Mouse (Mus musculus) brown adipose tissue, adult 24 weeks (tissue): ENCODE results near the gene Ago3. TPM values are rescaled to one million over a fixed set of nuclear protein-coding genes. Genes with fewer than 3 reads are reported as not detected.

Experiments used
- H3K27ac ChIP-seq: fragments of 200-500 bp; replicated peaks from 2 replicates; pipeline ENCODE4 v1.5.1; 2012; ENCODE audit warnings: low read depth, mild to moderate bottlenecking, low read length
- H3K4me1 ChIP-seq: fragments of 200-500 bp; 2 replicates; pipeline ENCODE4 v1.6.1; 2012; ENCODE audit warnings: low read length, mixed read lengths; ENCODE audit not compliant: control insufficient read depth, insufficient read depth, insufficient read length
- H3K4me3 ChIP-seq: fragments of 200-500 bp; 2 replicates; pipeline ENCODE4 v1.5.1; 2012; ENCODE audit warnings: low read depth, mild to moderate bottlenecking, low read length, moderate library complexity; ENCODE audit not compliant: insufficient read depth
- polyA plus RNA-seq: library from polyadenylated mRNA; stranded (reverse); fragments of >200 nt; gene quantifications from 2 replicates; pipeline ENCODE4 v1.2.4, GENCODE M21; 2012; ENCODE audit not compliant: missing spikeins, insufficient read depth, insufficient read length

Gene Ago3
- polyA plus RNA-seq, 1 experiment, result 4.6 TPM

GRCm38 (mm10) chr4:126444528-126444927 is 15.2 kb upstream of the Ago3 start:
- Histone ChIP-seq H3K4me3 (no peak overlapping the region), H3K4me1 (no peaks in the 10 kb centered on the region), H3K27ac (no peak overlapping the region)

- 0 out of 2 replicates have a peak overlapping the region, but pooled peaks have one; percentile 55 for H3K27ac ChIP-seq
- H3K4me3 ChIP-seq, result no peak overlapping the region
- H3K4me1 ChIP-seq, result no peaks in the 10 kb centered on the region
Observed at GRCm38 (mm10) chr4:126438261-126438660, 8.9 kb upstream of the Ago3 start.

- H3K27ac ChIP-seq, result no peak overlapping the region
- H3K4me1 ChIP-seq, result no peaks in the 10 kb centered on the region
Observed at GRCm38 (mm10) chr4:126436268-126436667, 6.9 kb upstream of the Ago3 start.

GRCm38 (mm10) chr4:126434094-126434493 is 4.7 kb upstream of the Ago3 start:
- H3K4me3 ChIP-seq, result no peak overlapping the region
- no peak overlapping the region for H3K27ac ChIP-seq
- no peaks in the 10 kb centered on the region for H3K4me1 ChIP-seq

More at GRCm38 (mm10) chr4:126436268-126436667, 6.9 kb upstream of the Ago3 start:
- no peak overlapping the region for H3K4me3 ChIP-seq

GRCm38 (mm10) chr4:126433175-126433574 is 3.8 kb upstream of the Ago3 start:
- no peak overlapping the region for H3K4me3 ChIP-seq
- no peaks in the 10 kb centered on the region for H3K4me1 ChIP-seq
- H3K27ac ChIP-seq, result no peak overlapping the region

- Histone ChIP-seq H3K4me3 (no peak overlapping the region), H3K4me1 (no peaks in the 10 kb centered on the region), H3K27ac (no peak overlapping the region)
Observed at GRCm38 (mm10) chr4:126431746-126432145, 2.4 kb upstream of the Ago3 start.

- peak overlapping the region; percentile 86 for H3K27ac ChIP-seq
- H3K4me3 ChIP-seq, result peak overlapping the region; percentile 94
- H3K4me1 ChIP-seq, result no peaks in the 10 kb centered on the region
Observed at GRCm38 (mm10) chr4:126428682-126429346, 542 bp downstream of the Ago3 start.

- H3K4me1 ChIP-seq, result no peaks in the 10 kb centered on the region
- no peak overlapping the region for H3K4me3 ChIP-seq
- H3K27ac ChIP-seq, result no peak overlapping the region
Observed at GRCm38 (mm10) chr4:126423866-126424265, 5.5 kb downstream of the Ago3 start.

- Histone ChIP-seq H3K4me3 (no peak overlapping the region), H3K4me1 (no peaks in the 10 kb centered on the region), H3K27ac (no peak overlapping the region)
Observed at GRCm38 (mm10) chr4:126415707-126416106, 13.6 kb downstream of the Ago3 start.

- no peak overlapping the region for H3K27ac ChIP-seq
- H3K4me3 ChIP-seq, result no peak overlapping the region
- H3K4me1 ChIP-seq, result no peaks in the 10 kb centered on the region
Observed at GRCm38 (mm10) chr4:126412526-126412925, 16.8 kb downstream of the Ago3 start.

- Histone ChIP-seq H3K4me3 (no peak overlapping the region), H3K4me1 (no peaks in the 10 kb centered on the region), H3K27ac (no peak overlapping the region)
Observed at GRCm38 (mm10) chr4:126371497-126371896, 57.9 kb downstream of the Ago3 start.

GRCm38 (mm10) chr4:126360069-126360468 is 69.3 kb downstream of the Ago3 start:
- Histone ChIP-seq H3K27ac (no peak overlapping the region), H3K4me1 (no peaks in the 10 kb centered on the region), H3K4me3 (no peak overlapping the region)

GRCm38 (mm10) chr4:126343451-126343850 is 85.9 kb downstream of the Ago3 start:
- no peak overlapping the region for H3K4me3 ChIP-seq
- no peak overlapping the region for H3K27ac ChIP-seq
- H3K4me1 ChIP-seq, result no peaks in the 10 kb centered on the region

GRCm38 (mm10) chr4:126339461-126339860 is 89.9 kb downstream of the Ago3 start:
- Histone ChIP-seq H3K4me3 (no peak overlapping the region), H3K27ac (no peak overlapping the region), H3K4me1 (no peaks in the 10 kb centered on the region)

- H3K27ac ChIP-seq, result no peak overlapping the region
- no peak overlapping the region for H3K4me3 ChIP-seq
- H3K4me1 ChIP-seq, result no peaks in the 10 kb centered on the region
Observed at GRCm38 (mm10) chr4:126332358-126332757, 97.0 kb downstream of the Ago3 start.

GRCm38 (mm10) chr4:126331751-126332150 is 97.6 kb downstream of the Ago3 start:
- Histone ChIP-seq H3K27ac (no peak overlapping the region), H3K4me3 (no peak overlapping the region), H3K4me1 (no peaks in the 10 kb centered on the region)
